Mouse (Mus musculus) right cerebral cortex, postnatal 25 days (tissue): Measurements from ENCODE around the gene Tat.
"Not testable (repeated sequence)": the region's sequence is repeated elsewhere in the genome, so short reads cannot be mapped to it uniquely, and the experiment has no call there.

ENCODE experiments used
- DNase-seq: peaks from one replicate; pipeline ENCODE4 v3.0.0; 2022

Tat gene

GRCm38 (mm10) chr8:109986384-109986783, 3.9 kb upstream of the Tat start:
- DNase-seq, result no peak

- DNase-seq, result no peak
These were observed 2.5 kb upstream of the Tat start for GRCm38 (mm10) chr8:109987776-109988175.

GRCm38 (mm10) chr8:109989151-109989550, 1.1 kb upstream of the Tat start:
- DNase-seq, result no peak

GRCm38 (mm10) chr8:109992166-109992565, 1.9 kb downstream of the Tat start:
- DNase-seq, result no peak

- DNase-seq, result no peak
These were observed 2.7 kb downstream of the Tat start for GRCm38 (mm10) chr8:109992951-109993350.

- no peak for DNase-seq
These were observed 7.1 kb downstream of the Tat start for GRCm38 (mm10) chr8:109997381-109997780.

GRCm38 (mm10) chr8:109998066-109998465, 7.8 kb downstream of the Tat start:
- no peak for DNase-seq

GRCm38 (mm10) chr8:109999974-110000373, 9.7 kb downstream of the Tat start:
- no peak for DNase-seq

- no peak for DNase-seq
These were observed 12.7 kb downstream of the Tat start for GRCm38 (mm10) chr8:110002953-110003352.

GRCm38 (mm10) chr8:110004300-110004699, 14.1 kb downstream of the Tat start:
- DNase-seq, result no peak

- DNase-seq, result peak; percentile 48
These were observed 16.2 kb downstream of the Tat start for GRCm38 (mm10) chr8:110006312-110007023.

- no peak for DNase-seq
These were observed 18.2 kb downstream of the Tat start for GRCm38 (mm10) chr8:110008228-110008994.

GRCm38 (mm10) chr8:110008995-110009446, 18.8 kb downstream of the Tat start:
- DNase-seq, result no peak

- no peak for DNase-seq
These were observed 20.6 kb downstream of the Tat start for GRCm38 (mm10) chr8:110010868-110011267.

GRCm38 (mm10) chr8:110022081-110022480, 31.8 kb downstream of the Tat start:
- DNase-seq, result no peak

GRCm38 (mm10) chr8:110022768-110023344, 32.6 kb downstream of the Tat start:
- no peak for DNase-seq

GRCm38 (mm10) chr8:110033771-110034170, 43.5 kb downstream of the Tat start:
- DNase-seq, result not testable (repeated sequence)

- no peak for DNase-seq
These were observed 44.1 kb downstream of the Tat start for GRCm38 (mm10) chr8:110034331-110034730.

- DNase-seq, result no peak
These were observed 45.9 kb downstream of the Tat start for GRCm38 (mm10) chr8:110036156-110036555.

GRCm38 (mm10) chr8:110039216-110039615, 49.0 kb downstream of the Tat start:
- no peak for DNase-seq

- no peak for DNase-seq
These were observed 49.4 kb downstream of the Tat start, which contains the start of gene Chst4 for GRCm38 (mm10) chr8:110039659-110040058. Chst4 (minus strand) TSS chr8:110039740.

GRCm38 (mm10) chr8:110040509-110040908, 50.3 kb downstream of the Tat start:
- DNase-seq, result no peak
